Mouse (Mus musculus) cerebellum, postnatal 36 days (tissue): Measurements from ENCODE around the gene Mfsd14b.
A peak's percentile ranks its signal among the peaks of the same experiment; 100 is the strongest.

Source experiments
- DNase-seq, 2 experiments: peaks; one replicate each; pipeline ENCODE4 v3.0.0; 2021 to 2022; ENCODE audit warnings: mixed read lengths in 2 of 2

The Mfsd14b gene

GRCm38 (mm10) chr13:65112459-65113110 lies at the start of gene Mfsd14b:
Gene Mfsd14b, minus strand, starts transcription at chr13:65112975.
- DNase-seq, result peak; percentile 89 to 91

- no peak for DNase-seq
Observed at GRCm38 (mm10) chr13:65149940-65150339, 37.2 kb upstream of the Mfsd14b start, which contains the start of gene Olfr466. Gene Olfr466, plus strand, starts transcription at chr13:65150240.

GRCm38 (mm10) chr13:65137789-65138188 lies 25.0 kb upstream of the Mfsd14b start, which contains the start of gene Olfr465-ps1:
Gene Olfr465-ps1, plus strand, starts transcription at chr13:65138089.
- no peak for DNase-seq

- no peak for DNase-seq
Observed at GRCm38 (mm10) chr13:65127063-65127847, 14.5 kb upstream of the Mfsd14b start.

- no peak for DNase-seq
Observed at GRCm38 (mm10) chr13:65122111-65122510, 9.3 kb upstream of the Mfsd14b start.

- no peak for DNase-seq
Observed at GRCm38 (mm10) chr13:65120984-65121383, 8.2 kb upstream of the Mfsd14b start.

GRCm38 (mm10) chr13:65113239-65113638 lies 464 bp upstream of the Mfsd14b start:
- peak in 1 of 2 experiments; percentile 8 for DNase-seq

- no peak for DNase-seq
Observed at GRCm38 (mm10) chr13:65111961-65112360, 814 bp downstream of the Mfsd14b start.

- no peak for DNase-seq
Observed at GRCm38 (mm10) chr13:65101232-65101631, 11.5 kb downstream of the Mfsd14b start.

- DNase-seq, result no peak
Observed at GRCm38 (mm10) chr13:65100678-65101077, 12.1 kb downstream of the Mfsd14b start.

- no peak for DNase-seq
Observed at GRCm38 (mm10) chr13:65097018-65097417, 15.8 kb downstream of the Mfsd14b start.

GRCm38 (mm10) chr13:65095923-65096322 lies 16.9 kb downstream of the Mfsd14b start:
- DNase-seq, result no peak

GRCm38 (mm10) chr13:65069969-65070368 lies 42.8 kb downstream of the Mfsd14b start:
- DNase-seq, result no peak

GRCm38 (mm10) chr13:65052660-65053059 lies 60.1 kb downstream of the Mfsd14b start, which contains the start of gene Prss47:
Gene Prss47, minus strand, starts transcription at chr13:65052760.
- no peak for DNase-seq

GRCm38 (mm10) chr13:65035057-65035456 lies 77.7 kb downstream of the Mfsd14b start:
- no peak for DNase-seq

- DNase-seq, result no peak
Observed at GRCm38 (mm10) chr13:65032758-65033157, 80.0 kb downstream of the Mfsd14b start, which contains the start of gene Spata31d1c. Gene Spata31d1c, plus strand, starts transcription at chr13:65033058.
